In genomic region chr8:126474299-126475187, GRCm38 (mm10) we compare ENCODE assay signal across 8 mouse cellular contexts. TPM values are rescaled to one million over a fixed set of nuclear protein-coding genes. Genes with fewer than 3 reads are reported as not detected.
A peak's percentile ranks its signal among the peaks of the same experiment; 100 is the strongest.
DNase-seq lines count a peak whose midpoint lies in the region; ATAC-seq and TF ChIP-seq lines count a peak whose summit lies in the region.

Gene Tarbp1 (minus strand): TSS chr8:126475065.

- peaks cover 12% of the 10 kb centered on the region for H3K4me1 ChIP-seq in hindbrain, postnatal 0 days (ENCODE audit: insufficient read depth, low read length)

- H3K36me3 ChIP-seq in hindbrain, postnatal 0 days (ENCODE audit: insufficient read depth, low read length) = peaks cover 16% of the 10 kb centered on the region

- no peak for TF ChIP-seq CTCF in hindbrain, postnatal 0 days (IDR thresholded peaks at IDR 0.05; ENCODE audit: low read depth)

- WGBS in hindbrain, postnatal 0 days = under 1% methylated on average over 108 of the region's 124 CpGs

- no peaks in the 10 kb centered on the region for H3K9me3 ChIP-seq in hindbrain, postnatal 0 days (ENCODE audit: low read length)

- H3K27me3 ChIP-seq in hindbrain, postnatal 0 days (ENCODE audit: insufficient read depth, low read length) = no peaks in the 10 kb centered on the region

- peak; percentile 96 for DNase-seq in ZHBTc4 (ENCODE audit: low read depth, low spot score)
- peak; percentile 86 to 90 for DNase-seq in gastrocnemius, adult 8-10 months (ENCODE audit: low spot score in 2 of 2)
- DNase-seq in hindbrain, postnatal 0 days (ENCODE audit: low spot score) = peak; percentile 96
- peak; percentile 91 for DNase-seq in left cerebral cortex, adult 18-20 months (ENCODE audit: low spot score in 2 of 2)
- peak; percentile 92 to 94 for DNase-seq in lung, postnatal 4 days
- peak; percentile 93 for DNase-seq in retina, postnatal 1 day
- DNase-seq in thymus, postnatal 4 days = peak; percentile 96

- H3K4me3 ChIP-seq in hindbrain, postnatal 0 days (ENCODE audit: low read length) = peak within 1 kb of the TSS; percentile 89

- peak within 1 kb of the TSS; percentile 87 for H3K27ac ChIP-seq in hindbrain, postnatal 0 days

- ATAC-seq in common myeloid progenitor, adult 5-6 weeks (replicated peaks; ENCODE audit: low read depth, poor library complexity, severe bottlenecking) = peak; percentile 82
- peak; percentile 94 for ATAC-seq in hindbrain, postnatal 0 days

- peak within 1 kb of the TSS; percentile 74 for H3K4me2 ChIP-seq in hindbrain, postnatal 0 days (ENCODE audit: low read depth, low read length)

- H3K9ac ChIP-seq in hindbrain, postnatal 0 days (replicated peaks; ENCODE audit: low read length) = peak within 1 kb of the TSS; percentile 70

RNA-seq across cellular contexts. Expression of gene Tarbp1, which starts in this region (rescaled TPM):
- total RNA-seq in common myeloid progenitor, adult 5-6 weeks (2017) = 12.4 and 16.4 TPM in 2 replicates
- total RNA-seq in gastrocnemius, adult 8-10 months (2022) = 1 to 10 TPM; 4.7 to 6.1 (median 5.4) TPM
- total RNA-seq in hindbrain, postnatal 0 days (2014; rRNA removed) = 5.0 and 7.6 TPM in 2 replicates
- polyA plus RNA-seq in hindbrain, postnatal 0 days (2015; fragmentation: Nextera tagmentation; extraction: Ambion mirVana) = 1.2 TPM in 2 replicates
- 1 to 10 TPM; 4.1 to 4.5 TPM for total RNA-seq in left cerebral cortex, adult 18-20 months (2021)

Comparison
In these comparisons a context has a peak if more than half of its experiments do, and no peak if none do; other contexts are left out.
1. Peak in every context shown above with its lines: DNase-seq, ATAC-seq, H3K4me3 ChIP-seq and H3K27ac ChIP-seq.